ENCODE assay signal across 8 mouse cellular contexts in the genomic region with DNA sequence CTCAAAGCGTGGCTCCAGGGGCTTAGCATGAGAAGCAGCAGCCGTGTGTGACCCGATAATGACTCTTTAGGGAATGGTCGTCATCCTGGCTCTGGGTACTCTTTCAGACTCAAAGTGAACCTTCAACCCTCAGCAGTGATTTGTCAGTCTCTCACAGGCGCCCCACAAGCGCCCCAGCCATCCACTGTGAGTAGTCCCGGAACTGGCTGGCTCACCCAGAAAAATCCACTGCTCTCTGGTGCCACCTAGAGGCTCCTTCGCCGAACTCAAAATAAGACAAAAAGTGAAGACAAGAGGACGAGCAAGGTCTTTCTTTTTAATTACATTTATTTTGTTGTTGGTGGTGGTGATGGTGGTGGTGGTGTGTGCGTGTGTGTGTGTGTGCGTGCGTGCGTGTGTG. TPM values are rescaled to one million over a fixed set of nuclear protein-coding genes. Genes with fewer than 3 reads are reported as not detected.
A peak's percentile ranks its signal among the peaks of the same experiment; 100 is the strongest.
DNase-seq lines count a peak whose midpoint lies in the region; ATAC-seq and TF ChIP-seq lines count a peak whose summit lies in the region.

No protein-coding gene starts in this region.

- peak overlapping the region; percentile 35; the same call in 1 of the 2 replicates for H3K27ac ChIP-seq in hindbrain, embryonic 10.5 days
- H3K27ac ChIP-seq in hindbrain, embryonic 12.5 days, result no peak overlapping the region
- H3K27ac ChIP-seq in forebrain, postnatal 0 days (ENCODE audit: low read depth, low read length), result no peak overlapping the region
- no peak overlapping the region for H3K27ac ChIP-seq in intestine, embryonic 16.5 days (ENCODE audit: low read length)
- no peak overlapping the region for H3K27ac ChIP-seq in limb, embryonic 11.5 days (replicated peaks; ENCODE audit: low read depth, low read length)
- no peak overlapping the region for H3K27ac ChIP-seq in midbrain, embryonic 13.5 days

- TF ChIP-seq CTCF in forebrain, postnatal 0 days (IDR thresholded peaks at IDR 0.05; ENCODE audit: low read depth), result peak; percentile 85

- H3K9ac ChIP-seq in hindbrain, embryonic 12.5 days, result no peak overlapping the region
- H3K9ac ChIP-seq in forebrain, postnatal 0 days, result no peak overlapping the region
- H3K9ac ChIP-seq in intestine, embryonic 16.5 days (ENCODE audit: low read depth, low read length), result peak overlapping the region; percentile 43; the same call in 1 of the 2 replicates
- H3K9ac ChIP-seq in limb, embryonic 11.5 days (ENCODE audit: low read length), result no peak overlapping the region
- H3K9ac ChIP-seq in midbrain, embryonic 13.5 days (replicated peaks), result no peak overlapping the region

- no peaks in the 10 kb centered on the region for H3K27me3 ChIP-seq in hindbrain, embryonic 10.5 days (ENCODE audit: insufficient read depth, poor library complexity, severe bottlenecking)
- peaks cover 3% of the 10 kb centered on the region; the same call in 1 of the 2 replicates for H3K27me3 ChIP-seq in hindbrain, embryonic 12.5 days
- H3K27me3 ChIP-seq in forebrain, postnatal 0 days (ENCODE audit: insufficient read depth, low read length), result no peaks in the 10 kb centered on the region
- H3K27me3 ChIP-seq in intestine, embryonic 16.5 days (replicated peaks; ENCODE audit: control insufficient read depth, insufficient read depth, low read length), result no peaks in the 10 kb centered on the region
- H3K27me3 ChIP-seq in limb, embryonic 11.5 days (ENCODE audit: control insufficient read depth, insufficient read depth, low read length), result no peaks in the 10 kb centered on the region
- no peaks in the 10 kb centered on the region for H3K27me3 ChIP-seq in midbrain, embryonic 13.5 days

- peaks cover 6% of the 10 kb centered on the region; the same call in 1 of the 2 replicates for H3K9me3 ChIP-seq in hindbrain, embryonic 10.5 days
- no peaks in the 10 kb centered on the region for H3K9me3 ChIP-seq in hindbrain, embryonic 12.5 days (replicated peaks)
- H3K9me3 ChIP-seq in forebrain, postnatal 0 days (ENCODE audit: low read length), result no peaks in the 10 kb centered on the region
- no peaks in the 10 kb centered on the region for H3K9me3 ChIP-seq in intestine, embryonic 16.5 days (ENCODE audit: control insufficient read depth, low read length)
- H3K9me3 ChIP-seq in limb, embryonic 11.5 days (ENCODE audit: control insufficient read depth, low read length), result no peaks in the 10 kb centered on the region
- H3K9me3 ChIP-seq in midbrain, embryonic 13.5 days, result no peaks in the 10 kb centered on the region

- H3K4me1 ChIP-seq in hindbrain, embryonic 10.5 days (replicated peaks), result peaks cover 18% of the 10 kb centered on the region
- no peaks in the 10 kb centered on the region; the same call in 1 of the 2 replicates for H3K4me1 ChIP-seq in hindbrain, embryonic 12.5 days
- H3K4me1 ChIP-seq in forebrain, postnatal 0 days (ENCODE audit: insufficient read depth), result no peaks in the 10 kb centered on the region
- no peaks in the 10 kb centered on the region for H3K4me1 ChIP-seq in intestine, embryonic 16.5 days (ENCODE audit: control insufficient read depth, insufficient read depth, low read length)
- H3K4me1 ChIP-seq in limb, embryonic 11.5 days (ENCODE audit: control insufficient read depth, insufficient read depth, low read length), result no peaks in the 10 kb centered on the region
- H3K4me1 ChIP-seq in midbrain, embryonic 13.5 days (replicated peaks), result peaks cover 3% of the 10 kb centered on the region; the same call in 1 of the 2 replicates

- no peak for ATAC-seq in hindbrain, embryonic 12.5 days (ENCODE audit: low FRiP score)
- peak; percentile 78 for ATAC-seq in forebrain, postnatal 0 days
- ATAC-seq in intestine, embryonic 16.5 days, result peak; percentile 59; the same call in 1 of the 2 replicates
- ATAC-seq in limb, embryonic 11.5 days (ENCODE audit: insufficient number of reproducible peaks, low FRiP score, low TSS enrichment, low read depth), result no peak
- ATAC-seq in midbrain, embryonic 13.5 days, result peak; percentile 78

- H3K36me3 ChIP-seq in hindbrain, embryonic 10.5 days, result no peaks in the 10 kb centered on the region
- no peaks in the 10 kb centered on the region for H3K36me3 ChIP-seq in hindbrain, embryonic 12.5 days
- H3K36me3 ChIP-seq in forebrain, postnatal 0 days (ENCODE audit: insufficient read depth), result no peaks in the 10 kb centered on the region
- H3K36me3 ChIP-seq in intestine, embryonic 16.5 days (ENCODE audit: control insufficient read depth, insufficient read depth, low read length), result no peaks in the 10 kb centered on the region
- no peaks in the 10 kb centered on the region for H3K36me3 ChIP-seq in limb, embryonic 11.5 days (ENCODE audit: control insufficient read depth, insufficient read depth, low read length)
- H3K36me3 ChIP-seq in midbrain, embryonic 13.5 days, result no peaks in the 10 kb centered on the region

- WGBS in hindbrain, embryonic 10.5 days, result 20% methylated on average over 14 of the region's 14 CpGs
- 21% methylated on average over 14 of the region's 14 CpGs for WGBS in hindbrain, embryonic 12.5 days
- 18% methylated on average over 14 of the region's 14 CpGs for WGBS in forebrain, postnatal 0 days
- WGBS in intestine, embryonic 16.5 days, result 17% methylated on average over 14 of the region's 14 CpGs
- 19% methylated on average over 14 of the region's 14 CpGs for WGBS in limb, embryonic 11.5 days
- WGBS in midbrain, embryonic 13.5 days, result 14% methylated on average over 14 of the region's 14 CpGs

- H3K4me2 ChIP-seq in hindbrain, embryonic 12.5 days (replicated peaks), result no peak overlapping the region; the same call in 1 of the 2 replicates
- H3K4me2 ChIP-seq in forebrain, postnatal 0 days (ENCODE audit: low read depth), result peak overlapping the region; percentile 21; the same call in 1 of the 2 replicates
- no peak overlapping the region for H3K4me2 ChIP-seq in intestine, embryonic 16.5 days (ENCODE audit: low read depth, low read length)
- no peak overlapping the region for H3K4me2 ChIP-seq in limb, embryonic 11.5 days (ENCODE audit: low read depth, severe bottlenecking)
- peak overlapping the region; percentile 9; the same call in 1 of the 2 replicates for H3K4me2 ChIP-seq in midbrain, embryonic 13.5 days (replicated peaks)

- peak; percentile 79 for DNase-seq in hindbrain, embryonic 10.5 days (ENCODE audit: low spot score)
- peak; percentile 56 for DNase-seq in cerebellum, adult 8-10 months
- peak; percentile 91 for DNase-seq in forebrain, postnatal 0 days
- DNase-seq in limb, embryonic 11.5 days (ENCODE audit: low spot score), result peak; percentile 86
- DNase-seq in spleen, postnatal 10 days (ENCODE audit: low spot score in 2 of 2), result peak; percentile 51 to 76

- H3K4me3 ChIP-seq in hindbrain, embryonic 10.5 days, result no peak overlapping the region; the same call in 1 of the 2 replicates
- H3K4me3 ChIP-seq in hindbrain, embryonic 12.5 days, result no peak overlapping the region
- H3K4me3 ChIP-seq in forebrain, postnatal 0 days (ENCODE audit: low read depth, low read length), result no peak overlapping the region
- no peak overlapping the region for H3K4me3 ChIP-seq in intestine, embryonic 16.5 days (ENCODE audit: low read length)
- no peak overlapping the region for H3K4me3 ChIP-seq in limb, embryonic 11.5 days (ENCODE audit: low read depth, low read length)
- no peak overlapping the region for H3K4me3 ChIP-seq in midbrain, embryonic 13.5 days (replicated peaks)

RNA-seq across cellular contexts. Expression of a gene that starts 18.0 kb away (rescaled TPM):
- 0.98 and 1.3 TPM in 2 replicates for polyA plus RNA-seq in hindbrain, embryonic 10.5 days (2016; fragmentation: Nextera tagmentation; extraction: Ambion mirVana)
- 1.9 and 2.2 TPM in 2 replicates for polyA plus RNA-seq in hindbrain, embryonic 12.5 days (2016; fragmentation: Nextera tagmentation; extraction: Ambion mirVana)
- 18.8 and 25.6 TPM in 2 replicates for total RNA-seq in forebrain, postnatal 0 days (2014; rRNA removed)
- polyA plus RNA-seq in forebrain, postnatal 0 days (2015; fragmentation: Nextera tagmentation; extraction: Ambion mirVana), result 3.9 and 4.6 TPM in 2 replicates
- polyA plus RNA-seq in intestine, embryonic 16.5 days (2015; fragmentation: Nextera tagmentation; extraction: Ambion mirVana), result 0.67 and 0.84 TPM in 2 replicates
- polyA plus RNA-seq in limb, embryonic 11.5 days (2014; fragmentation: Nextera tagmentation; extraction: Ambion mirVana), result 0.09 and 0.11 TPM in 2 replicates
- 3.0 and 3.5 TPM in 2 replicates for polyA plus RNA-seq in midbrain, embryonic 13.5 days (2015; fragmentation: Nextera tagmentation; extraction: Ambion mirVana)

RNA-seq across cellular contexts. Expression of a gene that starts 37.1 kb away (rescaled TPM):
- 25.9 and 26.7 TPM in 2 replicates for polyA plus RNA-seq in hindbrain, embryonic 10.5 days (2016; fragmentation: Nextera tagmentation; extraction: Ambion mirVana)
- polyA plus RNA-seq in hindbrain, embryonic 12.5 days (2016; fragmentation: Nextera tagmentation; extraction: Ambion mirVana), result 30.8 and 32.7 TPM in 2 replicates
- total RNA-seq in forebrain, postnatal 0 days (2014; rRNA removed), result 17.4 and 18.5 TPM in 2 replicates
- polyA plus RNA-seq in forebrain, postnatal 0 days (2015; fragmentation: Nextera tagmentation; extraction: Ambion mirVana), result 9.4 and 12.5 TPM in 2 replicates
- polyA plus RNA-seq in intestine, embryonic 16.5 days (2015; fragmentation: Nextera tagmentation; extraction: Ambion mirVana), result 18.6 and 19.9 TPM in 2 replicates
- 27.3 and 31.1 TPM in 2 replicates for polyA plus RNA-seq in limb, embryonic 11.5 days (2014; fragmentation: Nextera tagmentation; extraction: Ambion mirVana)
- 15.5 and 17.0 TPM in 2 replicates for polyA plus RNA-seq in midbrain, embryonic 13.5 days (2015; fragmentation: Nextera tagmentation; extraction: Ambion mirVana)

RNA-seq across cellular contexts. Expression of a gene that starts 48.6 kb away (rescaled TPM):
- 886 and 980 TPM in 2 replicates for polyA plus RNA-seq in hindbrain, embryonic 10.5 days (2016; fragmentation: Nextera tagmentation; extraction: Ambion mirVana)
- polyA plus RNA-seq in hindbrain, embryonic 12.5 days (2016; fragmentation: Nextera tagmentation; extraction: Ambion mirVana), result 542 and 547 TPM in 2 replicates
- total RNA-seq in forebrain, postnatal 0 days (2014; rRNA removed), result 258 and 312 TPM in 2 replicates
- polyA plus RNA-seq in forebrain, postnatal 0 days (2015; fragmentation: Nextera tagmentation; extraction: Ambion mirVana), result 330 and 336 TPM in 2 replicates
- polyA plus RNA-seq in intestine, embryonic 16.5 days (2015; fragmentation: Nextera tagmentation; extraction: Ambion mirVana), result 437 and 508 TPM in 2 replicates
- 910 TPM in 2 replicates for polyA plus RNA-seq in limb, embryonic 11.5 days (2014; fragmentation: Nextera tagmentation; extraction: Ambion mirVana)
- 529 and 559 TPM in 2 replicates for polyA plus RNA-seq in midbrain, embryonic 13.5 days (2015; fragmentation: Nextera tagmentation; extraction: Ambion mirVana)

Comparison
In these comparisons a context has a peak if more than half of its experiments do, and no peak if none do; other contexts are left out.
1. ATAC-seq: peak in forebrain, postnatal 0 days (single experiment), intestine, embryonic 16.5 days (single experiment) and midbrain, embryonic 13.5 days (single experiment); none in hindbrain, embryonic 12.5 days (single experiment) and limb, embryonic 11.5 days (single experiment).
2. H3K4me2 ChIP-seq: peak in forebrain, postnatal 0 days (single experiment) and midbrain, embryonic 13.5 days (single experiment); none in hindbrain, embryonic 12.5 days (single experiment), intestine, embryonic 16.5 days (single experiment) and limb, embryonic 11.5 days (single experiment).
3. Peak in every context shown above with its lines, with median percentiles within 50 percentile points of each other: DNase-seq.